Mouse (Mus musculus): ENCODE measurements around the gene Igsf23. TPM values are rescaled to one million over a fixed set of nuclear protein-coding genes. Genes with fewer than 3 reads are reported as not detected.
"Not testable (repeated sequence)": the region's sequence is repeated elsewhere in the genome, so short reads cannot be mapped to it uniquely, and the experiment has no call there.

Igsf23 gene
- polyA plus RNA-seq, 1 experiment = 0.19 TPM

- no peak for DNase-seq (ENCODE audit: low spot score)
Observed at GRCm38 (mm10) chr7:19935171-19935751, 15.3 kb downstream of the Igsf23 start.

GRCm38 (mm10) chr7:19932877-19933809, 17.4 kb downstream of the Igsf23 start:
- no peak for DNase-seq (ENCODE audit: low spot score)

- DNase-seq (ENCODE audit: low spot score) = no peak
Observed at GRCm38 (mm10) chr7:19932133-19932876, 18.3 kb downstream of the Igsf23 start.

GRCm38 (mm10) chr7:19930481-19930880, 20.1 kb downstream of the Igsf23 start:
- DNase-seq (ENCODE audit: low spot score) = not testable (repeated sequence)

GRCm38 (mm10) chr7:19928486-19928885, 22.1 kb downstream of the Igsf23 start:
- no peak for DNase-seq (ENCODE audit: low spot score)

- DNase-seq (ENCODE audit: low spot score) = no peak
Observed at GRCm38 (mm10) chr7:19926849-19927480, 23.6 kb downstream of the Igsf23 start.

- DNase-seq (ENCODE audit: low spot score) = no peak
Observed at GRCm38 (mm10) chr7:19925376-19925775, 25.2 kb downstream of the Igsf23 start.

GRCm38 (mm10) chr7:19923797-19924196, 26.8 kb downstream of the Igsf23 start:
- DNase-seq (ENCODE audit: low spot score) = no peak

- DNase-seq (ENCODE audit: low spot score) = no peak
Observed at GRCm38 (mm10) chr7:19923354-19923753, 27.2 kb downstream of the Igsf23 start.

- peak; percentile 69 for DNase-seq (ENCODE audit: low spot score)
Observed at GRCm38 (mm10) chr7:19920506-19921261, 29.9 kb downstream of the Igsf23 start, which contains the start of gene Pvr. Gene Pvr (minus strand): TSS chr7:19921160.

GRCm38 (mm10) chr7:19920166-19920505, 30.4 kb downstream of the Igsf23 start:
- DNase-seq (ENCODE audit: low spot score) = no peak

- no peak for DNase-seq (ENCODE audit: low spot score)
Observed at GRCm38 (mm10) chr7:19914558-19914957, 36.0 kb downstream of the Igsf23 start.

- no peak for DNase-seq (ENCODE audit: low spot score)
Observed at GRCm38 (mm10) chr7:19911695-19912524, 38.6 kb downstream of the Igsf23 start.

GRCm38 (mm10) chr7:19911292-19911658, 39.3 kb downstream of the Igsf23 start:
- DNase-seq (ENCODE audit: low spot score) = no peak

GRCm38 (mm10) chr7:19910421-19911291, 39.9 kb downstream of the Igsf23 start:
- DNase-seq (ENCODE audit: low spot score) = peak; percentile 71

- no peak for DNase-seq (ENCODE audit: low spot score)
Observed at GRCm38 (mm10) chr7:19889881-19890280, 60.7 kb downstream of the Igsf23 start.

GRCm38 (mm10) chr7:19887849-19888248, 62.7 kb downstream of the Igsf23 start, which contains the start of gene Ceacam19:
Gene Ceacam19 (minus strand): TSS chr7:19887965.
- no peak for DNase-seq (ENCODE audit: low spot score)

Measured in urinary bladder, adult 2 months (tissue).